Mouse (Mus musculus) megakaryocyte, embryonic 14.5 days (primary cell): ENCODE data around the gene Slc19a1.

Experiments
- FLI1 ChIP-seq: IDR thresholded peaks from 2 replicates; pipeline ENCODE4 v1.6.1; 2012; ENCODE audit warnings: low read length, inconsistent platforms, mixed read lengths
- GATA1 ChIP-seq: IDR thresholded peaks from 3 replicates; pipeline ENCODE4 v1.6.1; 2012; ENCODE audit warnings: mixed read lengths, low read length, inconsistent platforms, borderline replicate concordance

- TF ChIP-seq FLI1 (no peak), GATA1 (no peak)
Observed at GRCm38 (mm10) chr10:77026944-77027343, 5.1 kb upstream of the Slc19a1 start.
